17 mouse cellular contexts compared by ENCODE assay signal in genomic region chr4:128886571-128886970, GRCm38 (mm10). TPM values are rescaled to one million over a fixed set of nuclear protein-coding genes. Genes with fewer than 3 reads are reported as not detected.
DNase-seq lines count a peak whose midpoint lies in the region; ATAC-seq and TF ChIP-seq lines count a peak whose summit lies in the region.
"Had no signal": no experiment of that assay in that cellular context is flagged by ENCODE, and none has a peak within 500 bp of the region (broad histone marks: within the 10 kb centered on the region; RNA-seq: fewer than 3 reads in every experiment).

No protein-coding gene starts in this region.

- H3K4me3 ChIP-seq in forebrain, embryonic 12.5 days (replicated peaks): no peak overlapping the region
- no peak overlapping the region for H3K4me3 ChIP-seq in forebrain, postnatal 0 days (ENCODE audit: low read depth, low read length)
- no peak overlapping the region for H3K4me3 ChIP-seq in embryonic facial prominence, embryonic 12.5 days
- H3K4me3 ChIP-seq in hindbrain, postnatal 0 days (ENCODE audit: low read length): peak overlapping the region; percentile 9; the same call in 1 of the 2 replicates
- H3K4me3 ChIP-seq in olfactory bulb, adult 2 months (ENCODE audit: insufficient read depth, low read depth, low read length): 0 out of 2 replicates have a peak overlapping the region, but pooled peaks have one; percentile 1
- H3K4me3 ChIP-seq: heart, embryonic 10.5 days; left cerebral cortex, adult 2 months; liver, embryonic 15.5 days had no signal

- DNase-seq in forebrain, postnatal 0 days: no peak
- peak; percentile 69 for DNase-seq in hindbrain, postnatal 0 days (ENCODE audit: low spot score)
- DNase-seq in frontal cortex, postnatal 25 days (ENCODE audit: low spot score in 2 of 2): no peak
- no peak for DNase-seq in natural killer cell, adult 2 months (ENCODE audit: low spot score in 2 of 2)
- no peak for DNase-seq in Muller cell, postnatal 12 days (ENCODE audit: inconsistent ontology term)
- DNase-seq: adrenal gland, adult 8-10 months; B cell, adult 2 months; kidney, postnatal 4 days; spleen, adult 18-20 months; thymus, adult 2 months had no signal

- ATAC-seq in forebrain, embryonic 12.5 days (ENCODE audit: low FRiP score): no peak
- no peak for ATAC-seq in forebrain, postnatal 0 days
- ATAC-seq in embryonic facial prominence, embryonic 12.5 days (ENCODE audit: insufficient number of reproducible peaks, insufficient read depth, low FRiP score, low TSS enrichment): no peak
- ATAC-seq in hindbrain, postnatal 0 days: no peak
- ATAC-seq: inflammation-experienced regulatory T-cells, adult 6 months had no signal

- TF ChIP-seq POLR2A in olfactory bulb, adult 2 months (IDR thresholded peaks at IDR 0.05; ENCODE audit: insufficient read depth, low read depth, low read length): no peak

- no peak overlapping the region for H3K9ac ChIP-seq in forebrain, embryonic 12.5 days
- no peak overlapping the region for H3K9ac ChIP-seq in forebrain, postnatal 0 days
- H3K9ac ChIP-seq in embryonic facial prominence, embryonic 12.5 days: no peak overlapping the region
- H3K9ac ChIP-seq in hindbrain, postnatal 0 days (replicated peaks; ENCODE audit: low read length): peak overlapping the region; percentile 41; the same call in 1 of the 2 replicates
- H3K9ac ChIP-seq: liver, embryonic 15.5 days had no signal

- 0 out of 2 replicates have a peak overlapping the region, but pooled peaks have one; percentile 25 for H3K27ac ChIP-seq in forebrain, embryonic 12.5 days
- H3K27ac ChIP-seq in forebrain, postnatal 0 days (ENCODE audit: low read depth, low read length): no peak overlapping the region
- no peak overlapping the region for H3K27ac ChIP-seq in embryonic facial prominence, embryonic 12.5 days
- peak overlapping the region; percentile 67 for H3K27ac ChIP-seq in hindbrain, postnatal 0 days
- no peak overlapping the region for H3K27ac ChIP-seq in olfactory bulb, adult 2 months (ENCODE audit: insufficient read depth, low read depth, low read length)
- H3K27ac ChIP-seq: heart, embryonic 10.5 days; left cerebral cortex, adult 2 months; liver, embryonic 15.5 days had no signal

- H3K27me3 ChIP-seq in forebrain, embryonic 12.5 days: peaks cover 19% of the 10 kb centered on the region
- 0 out of 2 replicates have a peak, but pooled peaks cover 3% of the 10 kb centered on the region for H3K27me3 ChIP-seq in forebrain, postnatal 0 days (ENCODE audit: insufficient read depth, low read length)
- H3K27me3 ChIP-seq in embryonic facial prominence, embryonic 12.5 days: no peaks in the 10 kb centered on the region; the same call in 1 of the 2 replicates
- no peaks in the 10 kb centered on the region for H3K27me3 ChIP-seq in hindbrain, postnatal 0 days (ENCODE audit: insufficient read depth, low read length)

- no peaks in the 10 kb centered on the region for H3K36me3 ChIP-seq in forebrain, embryonic 12.5 days (replicated peaks)
- peaks cover 6% of the 10 kb centered on the region; the same call in 1 of the 2 replicates for H3K36me3 ChIP-seq in forebrain, postnatal 0 days (ENCODE audit: insufficient read depth)
- peaks cover 4% of the 10 kb centered on the region; the same call in 1 of the 2 replicates for H3K36me3 ChIP-seq in embryonic facial prominence, embryonic 12.5 days
- no peaks in the 10 kb centered on the region for H3K36me3 ChIP-seq in hindbrain, postnatal 0 days (ENCODE audit: insufficient read depth, low read length)
- H3K36me3 ChIP-seq: liver, embryonic 15.5 days had no signal

- peaks cover 5% of the 10 kb centered on the region; the same call in 1 of the 2 replicates for H3K9me3 ChIP-seq in forebrain, embryonic 12.5 days
- H3K9me3 ChIP-seq in forebrain, postnatal 0 days (ENCODE audit: low read length): no peaks in the 10 kb centered on the region
- H3K9me3 ChIP-seq in embryonic facial prominence, embryonic 12.5 days: no peaks in the 10 kb centered on the region
- H3K9me3 ChIP-seq in hindbrain, postnatal 0 days (ENCODE audit: low read length): no peaks in the 10 kb centered on the region
- H3K9me3 ChIP-seq: heart, embryonic 10.5 days; liver, embryonic 15.5 days had no signal

- no peak for TF ChIP-seq CTCF in forebrain, postnatal 0 days (IDR thresholded peaks at IDR 0.05; ENCODE audit: low read depth)
- no peak for TF ChIP-seq CTCF in hindbrain, postnatal 0 days (IDR thresholded peaks at IDR 0.05; ENCODE audit: low read depth)
- TF ChIP-seq CTCF in olfactory bulb, adult 2 months (IDR thresholded peaks at IDR 0.05; ENCODE audit: insufficient read depth, low read depth, low read length): no peak

- 63% methylated on average over 5 of the region's 5 CpGs for WGBS in forebrain, embryonic 12.5 days
- 32% methylated on average over 5 of the region's 5 CpGs for WGBS in forebrain, postnatal 0 days
- 33% methylated on average over 5 of the region's 5 CpGs for WGBS in embryonic facial prominence, embryonic 12.5 days
- 21% methylated on average over 5 of the region's 5 CpGs for WGBS in hindbrain, postnatal 0 days
- 37% methylated on average over 5 of the region's 5 CpGs for WGBS in olfactory bulb, adult 2 months

- peaks cover 39% of the 10 kb centered on the region for H3K4me1 ChIP-seq in forebrain, embryonic 12.5 days
- peaks cover 14% of the 10 kb centered on the region for H3K4me1 ChIP-seq in forebrain, postnatal 0 days (ENCODE audit: insufficient read depth)
- peaks cover 34% of the 10 kb centered on the region for H3K4me1 ChIP-seq in embryonic facial prominence, embryonic 12.5 days
- H3K4me1 ChIP-seq in hindbrain, postnatal 0 days (ENCODE audit: insufficient read depth, low read length): peaks cover 37% of the 10 kb centered on the region
- peaks cover 57% of the 10 kb centered on the region for H3K4me1 ChIP-seq in olfactory bulb, adult 2 months (ENCODE audit: control insufficient read depth, insufficient read depth, low read length)

- peak overlapping the region; percentile 6; the same call in 1 of the 2 replicates for H3K4me2 ChIP-seq in forebrain, embryonic 12.5 days
- no peak overlapping the region for H3K4me2 ChIP-seq in forebrain, postnatal 0 days (ENCODE audit: low read depth)
- 0 out of 2 replicates have a peak overlapping the region, but pooled peaks have one; percentile 6 for H3K4me2 ChIP-seq in embryonic facial prominence, embryonic 12.5 days (replicated peaks)
- peak overlapping the region; percentile 30 for H3K4me2 ChIP-seq in hindbrain, postnatal 0 days (ENCODE audit: low read depth, low read length)
- H3K4me2 ChIP-seq: liver, embryonic 15.5 days had no signal

RNA-seq across cellular contexts. Expression of gene Trim62, which starts 3.2 kb away (rescaled TPM):
- polyA plus RNA-seq in forebrain, embryonic 12.5 days (2016; fragmentation: Nextera tagmentation; extraction: Ambion mirVana): 12.5 and 12.6 TPM in 2 replicates
- total RNA-seq in forebrain, postnatal 0 days (2014; rRNA removed): 10.9 and 15.7 TPM in 2 replicates
- polyA plus RNA-seq in forebrain, postnatal 0 days (2015; fragmentation: Nextera tagmentation; extraction: Ambion mirVana): 15.5 and 20.4 TPM in 2 replicates
- polyA plus RNA-seq in embryonic facial prominence, embryonic 12.5 days (2016; fragmentation: Nextera tagmentation; extraction: Ambion mirVana): 18.8 and 19.7 TPM in 2 replicates
- 30.8 and 33.4 TPM in 2 replicates for total RNA-seq in hindbrain, postnatal 0 days (2014; rRNA removed)
- polyA plus RNA-seq in hindbrain, postnatal 0 days (2015; fragmentation: Nextera tagmentation; extraction: Ambion mirVana): 23.4 and 27.9 TPM in 2 replicates
- polyA plus RNA-seq in olfactory bulb, adult 2 months (2012; ENCODE audit: insufficient read depth, insufficient read length, low replicate concordance, missing spikeins): not detected in 2 replicates

Comparison
In these comparisons a context has a peak if more than half of its experiments do, and no peak if none do; other contexts are left out.
1. H3K27ac ChIP-seq: peak in forebrain, embryonic 12.5 days (single experiment) and hindbrain, postnatal 0 days (single experiment); none in forebrain, postnatal 0 days (single experiment), embryonic facial prominence, embryonic 12.5 days (single experiment) and olfactory bulb, adult 2 months (single experiment).
2. H3K4me3 ChIP-seq: peak in hindbrain, postnatal 0 days (single experiment) and olfactory bulb, adult 2 months (single experiment); none in forebrain, embryonic 12.5 days (single experiment), forebrain, postnatal 0 days (single experiment) and embryonic facial prominence, embryonic 12.5 days (single experiment).
3. RNA of gene Trim62, which starts 3.2 kb away (polyA plus RNA-seq): 23.4 to 27.9 TPM in hindbrain, postnatal 0 days, 15.5 to 20.4 TPM in forebrain, postnatal 0 days, 18.8 to 19.7 TPM in embryonic facial prominence, embryonic 12.5 days and 12.5 to 12.6 TPM in forebrain, embryonic 12.5 days; not detected in olfactory bulb, adult 2 months; every median in the first group is over 10 times any median in the second.